ENCODE assay signal across 9 mouse cellular contexts in genomic region chr8:84180530-84181190, GRCm38 (mm10). TPM values are rescaled to one million over a fixed set of nuclear protein-coding genes. Genes with fewer than 3 reads are reported as not detected.
DNase-seq lines count a peak whose midpoint lies in the region; ATAC-seq and TF ChIP-seq lines count a peak whose summit lies in the region.
"Had no signal": no experiment of that assay in that cellular context is flagged by ENCODE, and none has a peak within 500 bp of the region (broad histone marks: within the 10 kb centered on the region; RNA-seq: fewer than 3 reads in every experiment).

No protein-coding gene starts in this region.

- H3K27ac ChIP-seq in kidney, embryonic 15.5 days: peak overlapping the region; percentile 90
- peak overlapping the region; percentile 88 for H3K27ac ChIP-seq in embryonic facial prominence, embryonic 13.5 days
- H3K27ac ChIP-seq in hindbrain, embryonic 14.5 days: peak overlapping the region; percentile 81
- no peak overlapping the region for H3K27ac ChIP-seq in liver, postnatal 0 days (ENCODE audit: low read depth)

- no peaks in the 10 kb centered on the region for H3K9me3 ChIP-seq in kidney, embryonic 15.5 days (replicated peaks)
- H3K9me3 ChIP-seq in embryonic facial prominence, embryonic 13.5 days: no peaks in the 10 kb centered on the region
- H3K9me3 ChIP-seq in hindbrain, embryonic 14.5 days (ENCODE audit: control insufficient read depth, low read length): no peaks in the 10 kb centered on the region
- H3K9me3 ChIP-seq in liver, postnatal 0 days (ENCODE audit: low read length): no peaks in the 10 kb centered on the region

- no peak for TF ChIP-seq EP300 in liver, postnatal 0 days (IDR thresholded peaks at IDR 0.05; ENCODE audit: low read depth)

- H3K27me3 ChIP-seq in kidney, embryonic 15.5 days: no peaks in the 10 kb centered on the region
- H3K27me3 ChIP-seq in embryonic facial prominence, embryonic 13.5 days: no peaks in the 10 kb centered on the region
- no peaks in the 10 kb centered on the region for H3K27me3 ChIP-seq in hindbrain, embryonic 14.5 days (ENCODE audit: control insufficient read depth, insufficient read depth, low read length)
- H3K27me3 ChIP-seq in liver, postnatal 0 days (ENCODE audit: insufficient read depth, low read length): peaks cover 9% of the 10 kb centered on the region; the same call in 1 of the 2 replicates

- whole genome bisulfite sequencing in kidney, embryonic 15.5 days: 3% methylated on average over 16 of the region's 16 CpGs
- WGBS in embryonic facial prominence, embryonic 13.5 days: 1% methylated on average over 16 of the region's 16 CpGs
- WGBS in hindbrain, embryonic 14.5 days: under 1% methylated on average over 16 of the region's 16 CpGs
- 13% methylated on average over 16 of the region's 16 CpGs for WGBS in liver, postnatal 0 days (ENCODE audit: insufficient replicate concordance)

- peak overlapping the region; percentile 25 for H3K4me3 ChIP-seq in kidney, embryonic 15.5 days (replicated peaks)
- peak overlapping the region; percentile 29 for H3K4me3 ChIP-seq in embryonic facial prominence, embryonic 13.5 days
- peak overlapping the region; percentile 29 for H3K4me3 ChIP-seq in hindbrain, embryonic 14.5 days (replicated peaks; ENCODE audit: low read length)
- H3K4me3 ChIP-seq in liver, postnatal 0 days (ENCODE audit: low read depth, low read length): no peak overlapping the region

- H3K36me3 ChIP-seq in kidney, embryonic 15.5 days: peaks cover 5% of the 10 kb centered on the region
- peaks cover 23% of the 10 kb centered on the region for H3K36me3 ChIP-seq in embryonic facial prominence, embryonic 13.5 days
- H3K36me3 ChIP-seq in hindbrain, embryonic 14.5 days (replicated peaks; ENCODE audit: control insufficient read depth, insufficient read depth): 0 out of 2 replicates have a peak, but pooled peaks cover 5% of the 10 kb centered on the region
- H3K36me3 ChIP-seq in liver, postnatal 0 days (replicated peaks; ENCODE audit: insufficient read depth, low read length): no peaks in the 10 kb centered on the region

- peaks cover 79% of the 10 kb centered on the region for H3K4me1 ChIP-seq in kidney, embryonic 15.5 days
- H3K4me1 ChIP-seq in embryonic facial prominence, embryonic 13.5 days: peaks cover 72% of the 10 kb centered on the region
- H3K4me1 ChIP-seq in hindbrain, embryonic 14.5 days (replicated peaks; ENCODE audit: control insufficient read depth, insufficient read depth, low read length): peaks cover 55% of the 10 kb centered on the region
- H3K4me1 ChIP-seq in liver, postnatal 0 days (ENCODE audit: insufficient read depth): peaks cover 16% of the 10 kb centered on the region

- H3K4me2 ChIP-seq in kidney, embryonic 15.5 days: peak overlapping the region; percentile 57
- peak overlapping the region; percentile 64 for H3K4me2 ChIP-seq in embryonic facial prominence, embryonic 13.5 days
- peak overlapping the region; percentile 83 for H3K4me2 ChIP-seq in hindbrain, embryonic 14.5 days (replicated peaks)
- peak overlapping the region; percentile 61 for H3K4me2 ChIP-seq in liver, postnatal 0 days (ENCODE audit: low read depth, low read length)

- DNase-seq in kidney, adult 9 months: no peak
- DNase-seq in hindbrain, embryonic 14.5 days (ENCODE audit: low spot score): peak; percentile 66
- peak; percentile 50 for DNase-seq in liver, postnatal 0 days
- DNase-seq in retina, embryonic 14.5 days (ENCODE audit: low spot score): peak; percentile 78
- no peak for DNase-seq in frontal cortex, postnatal 14 days (ENCODE audit: low spot score in 2 of 2)
- DNase-seq in right cerebral cortex, postnatal 14 days: no peak

- no peak for TF ChIP-seq CTCF in liver, postnatal 0 days (IDR thresholded peaks at IDR 0.05; ENCODE audit: low read depth)

- H3K9ac ChIP-seq in kidney, embryonic 15.5 days: peak overlapping the region; percentile 48
- H3K9ac ChIP-seq in embryonic facial prominence, embryonic 13.5 days: peak overlapping the region; percentile 69
- peak overlapping the region; percentile 57 for H3K9ac ChIP-seq in hindbrain, embryonic 14.5 days
- H3K9ac ChIP-seq in liver, postnatal 0 days (replicated peaks): 0 out of 2 replicates have a peak overlapping the region, but pooled peaks have one; percentile 3

- ATAC-seq in kidney, embryonic 15.5 days (replicated peaks; ENCODE audit: low FRiP score): peak; percentile 59
- peak; percentile 68 for ATAC-seq in embryonic facial prominence, embryonic 13.5 days (ENCODE audit: insufficient number of reproducible peaks, insufficient read depth, low FRiP score, low TSS enrichment, low read depth)
- peak; percentile 59 for ATAC-seq in hindbrain, embryonic 14.5 days (ENCODE audit: low FRiP score)
- ATAC-seq in liver, postnatal 0 days: no peak; the same call in 1 of the 2 replicates

RNA-seq across cellular contexts. Expression of gene Nanos3, which starts 4.4 kb away (rescaled TPM):
- polyA plus RNA-seq in kidney, embryonic 15.5 days (2015; fragmentation: Nextera tagmentation; extraction: Ambion mirVana): 3.6 and 4.7 TPM in 2 replicates
- 2.9 and 5.2 TPM in 2 replicates for polyA plus RNA-seq in embryonic facial prominence, embryonic 13.5 days (2015; fragmentation: Nextera tagmentation; extraction: Ambion mirVana)
- 7.8 and 10.4 TPM in 2 replicates for polyA plus RNA-seq in hindbrain, embryonic 14.5 days (2014; fragmentation: Nextera tagmentation; extraction: Ambion mirVana)
- polyA plus RNA-seq in liver, postnatal 0 days (2015; fragmentation: Nextera tagmentation; extraction: Ambion mirVana): 0.34 and 0.79 TPM in 2 replicates
- polyA plus RNA-seq: spleen, adult 2 months had no signal

RNA-seq across cellular contexts. Expression of gene 4930432K21Rik, which starts 32.8 kb away (rescaled TPM):
- 1.7 and 2.0 TPM in 2 replicates for polyA plus RNA-seq in kidney, embryonic 15.5 days (2015; fragmentation: Nextera tagmentation; extraction: Ambion mirVana)
- polyA plus RNA-seq in embryonic facial prominence, embryonic 13.5 days (2015; fragmentation: Nextera tagmentation; extraction: Ambion mirVana): 1.4 and 1.8 TPM in 2 replicates
- 1.4 TPM in 2 replicates for polyA plus RNA-seq in hindbrain, embryonic 14.5 days (2014; fragmentation: Nextera tagmentation; extraction: Ambion mirVana)
- polyA plus RNA-seq in liver, postnatal 0 days (2015; fragmentation: Nextera tagmentation; extraction: Ambion mirVana): 0.24 and 0.29 TPM in 2 replicates

RNA-seq across cellular contexts. Expression of gene Cc2d1a, which starts 32.9 kb away (rescaled TPM):
- polyA plus RNA-seq in kidney, embryonic 15.5 days (2015; fragmentation: Nextera tagmentation; extraction: Ambion mirVana): 22.0 and 28.7 TPM in 2 replicates
- 28.2 and 30.7 TPM in 2 replicates for polyA plus RNA-seq in embryonic facial prominence, embryonic 13.5 days (2015; fragmentation: Nextera tagmentation; extraction: Ambion mirVana)
- polyA plus RNA-seq in hindbrain, embryonic 14.5 days (2014; fragmentation: Nextera tagmentation; extraction: Ambion mirVana): 30.4 and 33.3 TPM in 2 replicates
- 4.4 and 4.5 TPM in 2 replicates for polyA plus RNA-seq in liver, postnatal 0 days (2015; fragmentation: Nextera tagmentation; extraction: Ambion mirVana)

RNA-seq across cellular contexts. Expression of gene Podnl1, which starts 54.9 kb away (rescaled TPM):
- 0.21 and 1.4 TPM in 2 replicates for polyA plus RNA-seq in kidney, embryonic 15.5 days (2015; fragmentation: Nextera tagmentation; extraction: Ambion mirVana)
- 1.6 and 2.0 TPM in 2 replicates for polyA plus RNA-seq in embryonic facial prominence, embryonic 13.5 days (2015; fragmentation: Nextera tagmentation; extraction: Ambion mirVana)
- 0.48 and 0.59 TPM in 2 replicates for polyA plus RNA-seq in hindbrain, embryonic 14.5 days (2014; fragmentation: Nextera tagmentation; extraction: Ambion mirVana)
- not detected in 2 replicates for polyA plus RNA-seq in liver, postnatal 0 days (2015; fragmentation: Nextera tagmentation; extraction: Ambion mirVana)

RNA-seq across cellular contexts. Expression of gene Zswim4, which starts 56.2 kb away (rescaled TPM):
- 16.6 and 17.3 TPM in 2 replicates for polyA plus RNA-seq in kidney, embryonic 15.5 days (2015; fragmentation: Nextera tagmentation; extraction: Ambion mirVana)
- 19.6 and 22.6 TPM in 2 replicates for polyA plus RNA-seq in embryonic facial prominence, embryonic 13.5 days (2015; fragmentation: Nextera tagmentation; extraction: Ambion mirVana)
- 20.0 and 20.6 TPM in 2 replicates for polyA plus RNA-seq in hindbrain, embryonic 14.5 days (2014; fragmentation: Nextera tagmentation; extraction: Ambion mirVana)
- polyA plus RNA-seq in liver, postnatal 0 days (2015; fragmentation: Nextera tagmentation; extraction: Ambion mirVana): 1.4 and 1.6 TPM in 2 replicates

Comparison
In these comparisons a context has a peak if more than half of its experiments do, and no peak if none do; other contexts are left out.
1. H3K9ac ChIP-seq: peak in every context shown above with its lines; median percentile 69 in embryonic facial prominence, embryonic 13.5 days; 57 in hindbrain, embryonic 14.5 days; 48 in kidney, embryonic 15.5 days; 3 in liver, postnatal 0 days.
2. DNase-seq: peak in hindbrain, embryonic 14.5 days (single experiment), liver, postnatal 0 days (single experiment) and retina, embryonic 14.5 days (single experiment); none in kidney, adult 9 months (single experiment), frontal cortex, postnatal 14 days (0 of 2) and right cerebral cortex, postnatal 14 days (single experiment).
3. Peak in every context shown above with its lines, with median percentiles within 50 percentile points of each other: H3K4me2 ChIP-seq.